Mouse (Mus musculus) cortical plate, adult 2 months (tissue): ENCODE measurements around the gene Stox2.

ENCODE experiments used
- CTCF ChIP-seq: fragments of 200-500 bp; IDR thresholded peaks from 2 replicates; pipeline ENCODE4 v1.5.1; 2011; ENCODE audit warnings: mild to moderate bottlenecking, control low read depth, low read length; ENCODE audit not compliant: insufficient read depth; ENCODE audit errors: extremely low read depth
- POLR2A ChIP-seq: fragments of 200-500 bp; IDR thresholded peaks from 2 replicates; pipeline ENCODE4 v1.6.1; 2011; ENCODE audit warnings: mild to moderate bottlenecking, low read length, control low read depth; ENCODE audit not compliant: insufficient read depth; ENCODE audit errors: extremely low read depth

GRCm38 (mm10) chr8:47461650-47462049 is 15.5 kb upstream of the Stox2 start:
- TF ChIP-seq CTCF, result no peak
- TF ChIP-seq POLR2A, result peak; percentile 56; the same call in 1 of the 2 replicates
